Mouse (Mus musculus): ENCODE measurements at regions not wholly inside any gene's neighbourhood (a gene's known extent, or its start where the extent isn't known, plus 50 kb on each side); places are given as distances from the start of the nearest gene placed in this dataset.

GRCm38 (mm10) chr1:57607026-57607425 is 166.9 kb upstream of the Spats2l start:
- TF ChIP-seq CTCF (conservative IDR thresholded peaks at IDR 0.05 in 1 of 2, IDR thresholded peaks at IDR 0.05 in 1 of 2; ENCODE audit: low read depth in 2 of 2, low read length in 2 of 2), result no peak
- TF ChIP-seq EP300 (IDR thresholded peaks at IDR 0.05; ENCODE audit: low read length), result no peak
- no peak for TF ChIP-seq USF1 (IDR thresholded peaks at IDR 0.05; ENCODE audit: low read depth, low read length)
- no peak for TF ChIP-seq CHD1 (IDR thresholded peaks at IDR 0.05; ENCODE audit: low read depth, low read length)
- no peak for TF ChIP-seq JUND (conservative IDR thresholded peaks at IDR 0.05; ENCODE audit: low read depth, low read length)
- TF ChIP-seq MAFK (IDR thresholded peaks at IDR 0.05; ENCODE audit: insufficient replicate concordance, low read length), result no peak
- no peak for TF ChIP-seq ZMIZ1 (IDR thresholded peaks at IDR 0.05; ENCODE audit: low read depth, low read length)
- no peak for TF ChIP-seq NELFE (IDR thresholded peaks at IDR 0.05; ENCODE audit: low read depth, low read length)
- no peak for TF ChIP-seq TCF12 (IDR thresholded peaks at IDR 0.05; ENCODE audit: low read depth, low read length)
- no peak for TF ChIP-seq SMC3 (IDR thresholded peaks at IDR 0.05; ENCODE audit: low read depth, low read length)
- TF ChIP-seq ETS1 (conservative IDR thresholded peaks at IDR 0.05; ENCODE audit: low read depth, low read length), result no peak

Data from CH12.LX (cell line).